Mouse (Mus musculus) layer of hippocampus, adult 18-20 months (tissue): ENCODE results near the gene Pycr2. TPM values are rescaled to one million over a fixed set of nuclear protein-coding genes. Genes with fewer than 3 reads are reported as not detected.
"Not testable (repeated sequence)": the region's sequence is repeated elsewhere in the genome, so short reads cannot be mapped to it uniquely, and the experiment has no call there.

Experiments
- DNase-seq, 2 experiments: peaks; one replicate each; pipeline ENCODE4 v3.0.0; 2022; ENCODE audit warnings: low spot score in 2 of 2
- long read RNA-seq: library from polyadenylated mRNA; stranded (forward); transcript quantifications from one replicate; pipeline ENCODE4 v2.0.0, GENCODE M21; 2021
- total RNA-seq, 2 experiments: library from RNA; stranded (reverse); gene quantifications; 2 replicates each; pipeline ENCODE4 v1.2.3; 2021

The Pycr2 gene
- 10 to 100 TPM; 44.0 to 44.1 TPM for total RNA-seq
- long read RNA-seq, transcript Pycr2-201 (7 exons, 1,580 nt), result major isoform, 91 of 109 reads
- long read RNA-seq, partial matches to known transcripts, result 6 of 109 reads
- long read RNA-seq, other reads (novel, unspliced or antisense), result 12 of 109 reads

GRCm38 (mm10) chr1:180904039-180904814, at the start of gene Pycr2:
Gene Pycr2, plus strand, starts transcription at chr1:180904293.
- peak; percentile 92 to 96 for DNase-seq

GRCm38 (mm10) chr1:180858763-180859162, 45.3 kb upstream of the Pycr2 start:
- no peak for DNase-seq

- DNase-seq, result no peak
Measured at GRCm38 (mm10) chr1:180860030-180860429, 44.1 kb upstream of the Pycr2 start.

GRCm38 (mm10) chr1:180863606-180864005, 40.5 kb upstream of the Pycr2 start:
- DNase-seq, result peak in 1 of 2 experiments; percentile 51

GRCm38 (mm10) chr1:180866001-180866400, 38.1 kb upstream of the Pycr2 start:
- no peak for DNase-seq

GRCm38 (mm10) chr1:180870122-180870650, 33.9 kb upstream of the Pycr2 start:
- DNase-seq, result no peak

- DNase-seq, result no peak
Measured at GRCm38 (mm10) chr1:180873861-180874484, 30.1 kb upstream of the Pycr2 start.

GRCm38 (mm10) chr1:180874615-180875014, 29.5 kb upstream of the Pycr2 start:
- DNase-seq, result no peak

GRCm38 (mm10) chr1:180875126-180875525, 29.0 kb upstream of the Pycr2 start:
- no peak for DNase-seq

- DNase-seq, result no peak
Measured at GRCm38 (mm10) chr1:180877466-180877865, 26.6 kb upstream of the Pycr2 start.

- no peak for DNase-seq
Measured at GRCm38 (mm10) chr1:180881768-180882167, 22.3 kb upstream of the Pycr2 start.

GRCm38 (mm10) chr1:180883731-180884130, 20.4 kb upstream of the Pycr2 start:
- DNase-seq, result no peak

GRCm38 (mm10) chr1:180884484-180884883, 19.6 kb upstream of the Pycr2 start:
- no peak for DNase-seq

GRCm38 (mm10) chr1:180888556-180889042, 15.5 kb upstream of the Pycr2 start:
- DNase-seq, result no peak

- no peak for DNase-seq
Measured at GRCm38 (mm10) chr1:180889172-180889571, 14.9 kb upstream of the Pycr2 start.

- DNase-seq, result no peak
Measured at GRCm38 (mm10) chr1:180889841-180890240, 14.3 kb upstream of the Pycr2 start.

GRCm38 (mm10) chr1:180892808-180893207, 11.3 kb upstream of the Pycr2 start, which contains the start of gene Lefty2:
Gene Lefty2, plus strand, starts transcription at chr1:180893108.
- DNase-seq, result no peak

- not testable (repeated sequence) for DNase-seq
Measured at GRCm38 (mm10) chr1:180894088-180894987, 9.8 kb upstream of the Pycr2 start.

GRCm38 (mm10) chr1:180901107-180901506, 3.0 kb upstream of the Pycr2 start:
- peak in 1 of 2 experiments; percentile 42 for DNase-seq

GRCm38 (mm10) chr1:180902915-180903314, 1.2 kb upstream of the Pycr2 start:
- no peak for DNase-seq

- no peak for DNase-seq
Measured at GRCm38 (mm10) chr1:180903666-180904038, 441 bp upstream of the Pycr2 start.
